Mouse (Mus musculus) mouse embryonic stem cell (cell line): ENCODE data around the gene Gm45213.

ENCODE experiments used
- in situ Hi-C, 2 experiments: fragments of 300-500 bp; cut with MboI; formaldehyde crosslinking; loops; 1 replicate in 1 of 2; 3 replicates in 1 of 2; pipeline ENCODE4 v1.14.3; 2019 to 2020; ENCODE audit warnings: low sequenced_read_pairs in 2 of 2, low pct_unique_long_range_greater_than_20kb in 1 of 2, mixed read lengths in 1 of 2; ENCODE audit not compliant: unreplicated experiment in 1 of 2

Gene Gm45213

DNA sequence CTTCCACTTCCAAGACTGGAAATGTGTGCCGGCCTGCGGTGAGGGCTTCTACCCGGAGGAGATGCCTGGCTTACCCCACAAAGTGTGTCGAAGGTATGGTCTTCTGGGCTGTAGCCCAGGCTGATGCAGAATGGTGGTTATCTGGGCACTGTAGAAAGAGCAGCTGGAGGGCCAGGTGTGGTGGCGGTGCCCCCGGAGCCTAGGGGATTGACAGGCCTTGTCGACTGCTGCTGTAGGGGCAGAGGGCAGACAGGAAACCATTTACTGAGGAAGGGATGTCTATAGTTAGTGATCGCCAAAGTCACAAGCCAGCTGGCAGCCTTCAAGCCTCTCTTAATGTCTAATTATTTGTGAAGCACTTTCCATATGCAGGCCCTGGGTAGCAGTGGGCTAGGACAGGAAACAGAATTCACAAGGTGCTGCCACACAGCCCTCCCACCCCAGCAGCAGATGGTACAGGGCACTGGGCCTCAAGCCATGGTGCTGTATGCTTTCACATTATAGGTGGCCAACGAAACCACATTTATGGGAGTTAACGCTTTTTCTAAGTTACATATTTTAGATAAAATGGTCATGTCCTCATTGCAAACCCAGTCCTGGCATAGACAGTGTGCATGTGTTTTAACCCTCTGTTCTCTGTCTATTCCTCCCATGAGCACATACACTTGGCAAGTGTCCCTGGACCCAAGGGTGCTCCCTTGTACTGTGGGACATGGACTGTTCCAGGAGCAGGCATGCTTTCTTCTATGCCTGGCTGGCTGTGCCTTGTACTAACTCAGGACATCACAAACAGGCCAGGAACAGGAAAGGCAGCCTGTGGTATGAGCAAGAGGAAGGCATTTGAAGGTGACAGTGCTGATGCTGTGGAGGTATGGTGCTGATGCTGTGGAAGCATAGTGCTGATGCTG is at the start of gene Gm45213:
Gene Gm45213 (plus strand): TSS at position 51 of the 908 bp plus-strand sequence.
- in situ Hi-C loops, result no loop called here

GRCm38 (mm10) chr7:66001035-66001754 is 42.2 kb upstream of the Gm45213 start:
- in situ Hi-C loops, result no loop called here

GRCm38 (mm10) chr7:66001797-66002196 is 41.6 kb upstream of the Gm45213 start:
- in situ Hi-C loops, result no loop called here

GRCm38 (mm10) chr7:66003447-66003846 is 40.0 kb upstream of the Gm45213 start:
- in situ Hi-C loops, result no loop called here

DNA sequence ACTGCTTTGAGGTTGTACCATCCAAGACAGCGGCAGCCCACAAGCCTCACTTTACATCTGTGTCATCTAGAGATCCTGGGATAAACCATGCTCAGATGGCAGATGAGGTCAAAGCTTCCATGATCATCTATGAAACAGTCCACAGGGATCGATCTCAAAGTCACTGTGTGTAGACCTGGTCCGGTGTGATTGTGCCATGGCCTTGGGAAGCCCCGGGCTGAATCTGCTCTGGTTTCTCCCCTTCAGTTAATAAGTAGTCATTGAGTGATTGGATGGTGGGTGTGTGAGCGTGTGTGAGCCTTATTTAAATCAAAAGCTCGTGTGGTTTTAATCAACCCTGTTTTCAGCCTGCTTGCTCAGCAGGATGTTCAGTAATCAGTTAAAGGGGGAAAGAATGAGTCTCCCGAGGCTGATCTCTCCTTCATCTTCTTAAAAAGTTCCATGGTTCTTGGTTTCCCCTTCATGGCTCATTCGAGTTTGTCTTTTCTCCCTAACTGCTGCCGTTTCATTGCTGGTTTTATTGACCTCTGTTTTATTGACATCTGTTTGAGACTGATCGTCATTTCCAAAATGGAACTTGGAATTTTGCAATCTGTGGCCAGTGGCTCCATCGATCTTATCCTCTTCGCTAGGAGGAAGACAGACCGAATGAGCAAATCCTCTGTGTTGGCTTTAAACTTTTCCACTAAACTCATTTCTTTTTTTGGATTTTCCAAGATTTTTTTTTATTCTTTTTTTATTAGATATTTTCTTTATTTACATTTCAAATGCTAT is 39.4 kb upstream of the Gm45213 start:
- in situ Hi-C loops, result no loop called here

- in situ Hi-C loops, result no loop called here
Observed at GRCm38 (mm10) chr7:66005066-66005465, 38.3 kb upstream of the Gm45213 start.

DNA sequence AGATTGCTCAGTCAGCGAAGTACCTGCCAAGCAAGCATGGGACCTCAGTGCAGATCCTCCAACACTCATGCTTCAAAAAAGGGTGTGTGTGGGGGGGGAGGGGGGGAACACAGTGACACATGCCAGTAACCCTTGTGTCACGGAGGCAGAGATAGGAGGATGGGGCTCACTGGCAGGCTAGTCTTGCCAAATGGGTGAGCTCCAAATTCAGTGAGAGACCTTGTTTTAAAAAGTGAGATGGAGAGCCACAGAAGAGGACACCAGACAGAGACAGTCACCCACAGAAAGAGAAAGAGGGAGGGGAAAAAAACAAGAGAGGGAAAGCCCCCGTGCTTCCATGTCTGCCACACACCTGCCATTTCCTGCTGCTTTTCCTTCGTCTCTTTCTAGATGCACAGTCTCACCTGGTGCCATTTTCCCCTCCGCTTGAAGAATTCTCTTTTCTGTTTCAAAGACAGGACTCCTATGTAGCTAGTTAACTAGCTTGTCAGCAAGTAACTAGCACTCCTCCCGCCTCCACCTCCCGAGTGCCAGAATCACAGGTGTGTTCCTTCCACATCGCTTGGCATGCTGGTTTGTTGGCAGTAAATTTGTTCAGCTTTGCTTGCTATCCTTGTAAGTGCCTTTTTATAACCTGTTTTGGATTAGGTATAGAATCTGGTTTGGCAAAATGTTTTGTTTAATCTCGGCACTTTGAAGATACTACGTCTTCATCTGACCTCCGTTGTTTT is 35.1 kb upstream of the Gm45213 start:
- in situ Hi-C loops, result no loop called here

DNA sequence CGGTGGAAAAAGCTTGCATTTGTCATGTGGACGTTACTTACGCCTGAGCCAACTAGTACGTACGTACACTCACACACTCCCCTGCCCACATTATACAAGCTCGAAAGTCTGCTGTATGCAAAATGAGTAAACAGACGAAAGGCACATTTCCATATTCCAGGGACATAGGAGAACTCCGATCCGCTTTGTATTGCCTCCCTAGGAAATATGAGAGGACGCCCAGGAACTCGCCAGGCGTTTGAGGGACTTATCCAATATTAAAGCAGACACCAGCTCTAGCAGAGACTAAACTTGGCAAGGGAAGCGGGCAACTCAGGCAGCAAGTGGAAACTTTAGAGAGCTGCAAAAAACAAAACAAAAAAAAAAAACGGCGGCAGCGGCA is 34.5 kb upstream of the Gm45213 start:
- in situ Hi-C loops, result no loop called here

DNA sequence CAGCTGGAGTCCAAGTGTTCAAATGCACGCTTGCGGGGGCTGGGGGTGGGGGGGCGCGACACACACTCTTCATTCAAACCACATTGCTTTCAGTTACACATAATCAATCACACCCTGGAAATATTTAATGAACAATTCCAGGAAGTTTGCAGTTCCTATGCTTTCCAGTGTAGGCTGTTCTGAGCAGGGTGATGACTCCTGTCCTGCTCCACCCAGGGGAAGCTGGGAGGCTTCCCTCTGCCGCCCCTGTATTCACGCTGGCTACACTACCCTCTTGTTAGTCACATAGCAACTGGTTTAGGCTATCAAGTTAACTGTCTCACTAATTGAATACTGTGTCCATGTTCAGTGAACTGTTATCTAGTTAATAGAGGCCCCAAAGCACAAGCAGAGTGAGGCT is 32.9 kb upstream of the Gm45213 start:
- in situ Hi-C loops, result no loop called here

- in situ Hi-C loops, result no loop called here
Observed at GRCm38 (mm10) chr7:66027747-66028146, 15.7 kb upstream of the Gm45213 start.

GRCm38 (mm10) chr7:66028766-66029512 is 14.5 kb upstream of the Gm45213 start:
- in situ Hi-C loops, result no loop called here

DNA sequence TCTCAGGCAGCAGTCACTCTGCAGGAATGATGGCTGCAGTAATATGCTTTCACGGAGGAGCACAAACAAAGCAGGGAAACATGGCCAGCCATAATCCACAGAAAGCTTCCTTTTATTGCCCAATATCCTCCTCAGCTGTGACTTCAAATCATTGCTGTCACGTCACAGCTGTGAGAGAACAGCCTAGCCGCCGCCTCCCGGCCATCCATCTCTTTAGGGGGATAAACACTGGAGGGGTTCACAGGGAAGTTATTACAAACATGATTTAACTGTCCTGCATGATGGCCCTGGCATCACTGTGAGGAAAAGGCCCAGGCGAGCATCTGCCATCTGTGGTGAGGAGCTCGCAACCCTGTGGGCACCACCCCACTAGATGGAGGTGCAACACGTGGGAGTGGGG is 6.6 kb upstream of the Gm45213 start:
- in situ Hi-C loops, result no loop called here

DNA sequence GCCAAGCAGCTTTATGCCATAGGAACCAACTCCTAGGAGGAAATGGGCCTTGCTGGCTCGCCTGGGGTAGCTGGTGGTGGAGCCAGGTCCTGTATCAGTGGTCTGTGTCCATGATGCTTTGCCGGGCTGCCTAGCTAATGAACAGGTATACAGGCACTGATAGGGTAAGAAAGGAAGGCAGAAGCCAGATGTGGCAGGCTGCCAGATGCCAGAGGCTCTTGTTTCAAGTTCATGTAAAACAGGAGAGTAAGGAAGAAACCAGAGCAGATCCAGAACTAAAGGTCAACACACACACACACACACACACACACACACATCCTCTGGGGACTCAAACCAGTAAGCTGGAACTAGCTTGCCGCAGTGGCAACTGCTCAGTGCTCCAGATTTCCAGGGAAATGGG is 5.1 kb upstream of the Gm45213 start:
- in situ Hi-C loops, result no loop called here

GRCm38 (mm10) chr7:66038730-66039129 is 4.7 kb upstream of the Gm45213 start:
- in situ Hi-C loops, result no loop called here

GRCm38 (mm10) chr7:66040026-66040814 is 3.2 kb upstream of the Gm45213 start:
- in situ Hi-C loops, result no loop called here

DNA sequence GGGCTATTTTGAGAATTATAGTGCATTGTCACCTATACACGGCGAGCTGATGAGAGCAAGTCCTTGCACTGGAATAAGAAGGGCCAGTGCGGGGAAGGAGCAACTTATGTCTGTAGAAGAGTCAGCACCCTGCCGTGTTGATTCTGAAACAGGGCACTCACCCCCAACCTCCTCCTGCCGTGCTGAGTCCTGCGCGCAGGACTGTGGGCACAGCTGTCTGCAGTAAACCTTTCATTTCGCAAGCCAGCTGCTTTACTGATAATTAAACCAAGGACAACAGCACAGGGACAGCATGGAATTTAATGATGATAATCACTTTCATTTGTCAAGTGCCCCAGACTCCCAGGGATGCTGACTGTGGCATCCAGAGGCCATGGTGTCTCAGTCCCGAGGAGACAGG is 1.2 kb downstream of the Gm45213 start:
- in situ Hi-C loops, result no loop called here
